Mouse (Mus musculus): Measurements from ENCODE around the gene Dusp10. TPM values are rescaled to one million over a fixed set of nuclear protein-coding genes. Genes with fewer than 3 reads are reported as not detected.

Gene Dusp10
- polyA plus RNA-seq, 1 experiment from 2014 or later: 18.6 TPM

- Histone ChIP-seq H3K4me3 (replicated peaks) (no peak overlapping the region), H3K27ac (replicated peaks) (no peak overlapping the region), H3K4me1 (no peaks in the 10 kb centered on the region), H3K9ac (no peak overlapping the region), H3K36me3 (no peaks in the 10 kb centered on the region), H3K4me2 (replicated peaks) (no peak overlapping the region), H3K9me3 (replicated peaks) (no peaks in the 10 kb centered on the region), H3K27me3 (no peaks in the 10 kb centered on the region)
- 91% methylated on average over 6 of the region's 6 CpGs for WGBS
- no peak for ATAC-seq (ENCODE audit: insufficient number of reproducible peaks, low FRiP score, low TSS enrichment, low read depth)
These were observed 1.8 kb upstream of the Dusp10 start for GRCm38 (mm10) chr1:184011311-184011710.

GRCm38 (mm10) chr1:184014091-184014490 is 989 bp downstream of the Dusp10 start:
- no peak overlapping the region for H3K4me3 ChIP-seq (replicated peaks)
- H3K9me3 ChIP-seq (replicated peaks): no peaks in the 10 kb centered on the region
- H3K36me3 ChIP-seq: no peaks in the 10 kb centered on the region
- 72% methylated on average over 3 of the region's 3 CpGs for WGBS
- no peaks in the 10 kb centered on the region for H3K27me3 ChIP-seq
- H3K9ac ChIP-seq: no peak overlapping the region
- H3K4me2 ChIP-seq (replicated peaks): no peak overlapping the region
- H3K27ac ChIP-seq (replicated peaks): no peak overlapping the region
- 0 out of 2 replicates have a peak, but pooled peaks cover 1% of the 10 kb centered on the region for H3K4me1 ChIP-seq
- no peak for ATAC-seq (ENCODE audit: insufficient number of reproducible peaks, low FRiP score, low TSS enrichment, low read depth)

- H3K4me3 ChIP-seq (replicated peaks): no peak overlapping the region
- 0 out of 2 replicates have a peak, but pooled peaks cover 4% of the 10 kb centered on the region for H3K4me1 ChIP-seq
- WGBS: 68% methylated on average over 10 of the region's 10 CpGs
- no peak for ATAC-seq (ENCODE audit: insufficient number of reproducible peaks, low FRiP score, low TSS enrichment, low read depth)
- H3K36me3 ChIP-seq: no peaks in the 10 kb centered on the region
- no peak overlapping the region for H3K27ac ChIP-seq (replicated peaks)
- H3K9ac ChIP-seq: no peak overlapping the region
- no peaks in the 10 kb centered on the region for H3K9me3 ChIP-seq (replicated peaks)
- H3K4me2 ChIP-seq (replicated peaks): no peak overlapping the region
- no peaks in the 10 kb centered on the region for H3K27me3 ChIP-seq
These were observed 3.1 kb downstream of the Dusp10 start for GRCm38 (mm10) chr1:184015995-184016730.

GRCm38 (mm10) chr1:184017606-184018005 is 4.5 kb downstream of the Dusp10 start:
- Histone ChIP-seq H3K27ac (replicated peaks) (no peak overlapping the region), H3K36me3 (no peaks in the 10 kb centered on the region), H3K27me3 (no peaks in the 10 kb centered on the region), H3K9ac (no peak overlapping the region), H3K9me3 (replicated peaks) (no peaks in the 10 kb centered on the region), H3K4me1 (0 out of 2 replicates have a peak, but pooled peaks cover 4% of the 10 kb centered on the region), H3K4me3 (replicated peaks) (no peak overlapping the region), H3K4me2 (replicated peaks) (no peak overlapping the region)
- ATAC-seq (ENCODE audit: insufficient number of reproducible peaks, low FRiP score, low TSS enrichment, low read depth): no peak
- 93% methylated on average over 2 of the region's 2 CpGs for WGBS

GRCm38 (mm10) chr1:184019042-184019721 is 6.1 kb downstream of the Dusp10 start:
- ATAC-seq (ENCODE audit: insufficient number of reproducible peaks, low FRiP score, low TSS enrichment, low read depth): no peak
- Histone ChIP-seq H3K27ac (replicated peaks) (no peak overlapping the region), H3K4me1 (0 out of 2 replicates have a peak, but pooled peaks cover 4% of the 10 kb centered on the region), H3K36me3 (no peaks in the 10 kb centered on the region), H3K27me3 (no peaks in the 10 kb centered on the region), H3K9ac (no peak overlapping the region), H3K4me3 (replicated peaks) (no peak overlapping the region), H3K4me2 (replicated peaks) (no peak overlapping the region), H3K9me3 (replicated peaks) (no peaks in the 10 kb centered on the region)
- WGBS: 48% methylated on average over 6 of the region's 6 CpGs

- no peak for ATAC-seq (ENCODE audit: insufficient number of reproducible peaks, low FRiP score, low TSS enrichment, low read depth)
- Histone ChIP-seq H3K4me3 (replicated peaks) (no peak overlapping the region), H3K27me3 (no peaks in the 10 kb centered on the region), H3K4me1 (0 out of 2 replicates have a peak, but pooled peaks cover 4% of the 10 kb centered on the region), H3K9me3 (replicated peaks) (no peaks in the 10 kb centered on the region), H3K9ac (no peak overlapping the region), H3K36me3 (no peaks in the 10 kb centered on the region), H3K4me2 (replicated peaks) (no peak overlapping the region), H3K27ac (replicated peaks) (no peak overlapping the region)
- WGBS: 39% methylated on average over 6 of the region's 6 CpGs
These were observed 6.6 kb downstream of the Dusp10 start for GRCm38 (mm10) chr1:184019722-184020107.

- Histone ChIP-seq H3K27me3 (no peaks in the 10 kb centered on the region), H3K4me2 (replicated peaks) (no peak overlapping the region), H3K4me1 (0 out of 2 replicates have a peak, but pooled peaks cover 4% of the 10 kb centered on the region), H3K4me3 (replicated peaks) (no peak overlapping the region), H3K27ac (replicated peaks) (no peak overlapping the region), H3K36me3 (no peaks in the 10 kb centered on the region), H3K9me3 (replicated peaks) (no peaks in the 10 kb centered on the region), H3K9ac (no peak overlapping the region)
- WGBS: 56% methylated on average over 2 of the region's 2 CpGs
- no peak for ATAC-seq (ENCODE audit: insufficient number of reproducible peaks, low FRiP score, low TSS enrichment, low read depth)
These were observed 10.9 kb downstream of the Dusp10 start for GRCm38 (mm10) chr1:184023971-184024370.

- Histone ChIP-seq H3K9ac (no peak overlapping the region), H3K27me3 (no peaks in the 10 kb centered on the region)
- 88% methylated on average over 2 of the region's 2 CpGs for WGBS
These were observed 11.5 kb downstream of the Dusp10 start for GRCm38 (mm10) chr1:184024631-184025030.

GRCm38 (mm10) chr1:184025079-184025478 is 12.0 kb downstream of the Dusp10 start:
- Histone ChIP-seq H3K4me3 (replicated peaks) (no peak overlapping the region), H3K4me1 (no peaks in the 10 kb centered on the region), H3K36me3 (no peaks in the 10 kb centered on the region), H3K27me3 (no peaks in the 10 kb centered on the region), H3K9ac (no peak overlapping the region), H3K27ac (replicated peaks) (no peak overlapping the region), H3K4me2 (replicated peaks) (no peak overlapping the region), H3K9me3 (replicated peaks) (no peaks in the 10 kb centered on the region)
- 95% methylated on average over 5 of the region's 5 CpGs for WGBS
- no peak for ATAC-seq (ENCODE audit: insufficient number of reproducible peaks, low FRiP score, low TSS enrichment, low read depth)

More at GRCm38 (mm10) chr1:184024631-184025030, 11.5 kb downstream of the Dusp10 start:
- no peak for ATAC-seq (ENCODE audit: insufficient number of reproducible peaks, low FRiP score, low TSS enrichment, low read depth)
- H3K9me3 ChIP-seq (replicated peaks): no peaks in the 10 kb centered on the region
- H3K4me2 ChIP-seq (replicated peaks): no peak overlapping the region
- H3K36me3 ChIP-seq: no peaks in the 10 kb centered on the region
- no peak overlapping the region for H3K27ac ChIP-seq (replicated peaks)
- no peak overlapping the region for H3K4me3 ChIP-seq (replicated peaks)
- no peaks in the 10 kb centered on the region for H3K4me1 ChIP-seq

GRCm38 (mm10) chr1:184027039-184027438 is 13.9 kb downstream of the Dusp10 start:
- H3K4me1 ChIP-seq: no peaks in the 10 kb centered on the region
- ATAC-seq (ENCODE audit: insufficient number of reproducible peaks, low FRiP score, low TSS enrichment, low read depth): no peak
- no peaks in the 10 kb centered on the region for H3K27me3 ChIP-seq
- no peaks in the 10 kb centered on the region for H3K36me3 ChIP-seq
- 90% methylated on average over 3 of the region's 3 CpGs for WGBS
- no peak overlapping the region for H3K9ac ChIP-seq
- H3K4me2 ChIP-seq (replicated peaks): no peak overlapping the region
- no peak overlapping the region for H3K4me3 ChIP-seq (replicated peaks)
- H3K27ac ChIP-seq (replicated peaks): no peak overlapping the region
- H3K9me3 ChIP-seq (replicated peaks): no peaks in the 10 kb centered on the region

- H3K4me3 ChIP-seq (replicated peaks): no peak overlapping the region
- WGBS: 88% methylated on average over 8 of the region's 8 CpGs
- no peaks in the 10 kb centered on the region for H3K9me3 ChIP-seq (replicated peaks)
- no peaks in the 10 kb centered on the region for H3K36me3 ChIP-seq
- no peaks in the 10 kb centered on the region for H3K27me3 ChIP-seq
- ATAC-seq (ENCODE audit: insufficient number of reproducible peaks, low FRiP score, low TSS enrichment, low read depth): no peak
- H3K9ac ChIP-seq: no peak overlapping the region
- no peak overlapping the region for H3K4me2 ChIP-seq (replicated peaks)
- no peak overlapping the region for H3K27ac ChIP-seq (replicated peaks)
- H3K4me1 ChIP-seq: peaks cover 10% of the 10 kb centered on the region; the same call in 1 of the 2 replicates
These were observed 17.1 kb downstream of the Dusp10 start for GRCm38 (mm10) chr1:184030070-184030802.

Measured in embryonic facial prominence, embryonic 15.5 days (tissue).